Mouse (Mus musculus) telencephalon, adult 2 months (tissue): ENCODE measurements at regions not wholly inside any gene's neighbourhood (a gene's known extent, or its start where the extent isn't known, plus 50 kb on each side); places are given as distances from the start of the nearest gene placed in this dataset.
A peak's percentile ranks its signal among the peaks of the same experiment; 100 is the strongest.

Experiments
- DNase-seq: peaks from one replicate; pipeline ENCODE4 v3.0.0-alpha.2; 2011; ENCODE audit warnings: low read depth, low spot score

DNA sequence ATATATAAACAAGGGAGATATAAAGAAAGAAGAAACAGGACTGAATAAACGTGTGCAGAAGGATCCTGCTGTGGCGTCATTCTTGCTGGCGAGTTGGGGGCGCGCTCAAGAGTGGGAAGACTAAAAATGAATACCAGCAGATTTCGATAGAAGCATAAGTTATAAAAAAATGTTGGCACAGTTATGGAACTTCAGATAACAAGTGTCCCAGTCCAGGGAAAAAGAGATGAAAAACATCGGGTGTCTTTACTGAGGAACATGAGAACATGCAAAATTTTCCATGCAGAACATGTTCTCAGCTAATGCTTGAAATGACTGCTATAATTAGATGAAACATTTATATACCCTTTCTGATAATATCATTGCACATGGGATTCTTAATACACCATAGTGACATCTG, 1587.3 kb upstream of the Cdh20 start:
- peak; percentile 39 for DNase-seq
